Mouse (Mus musculus) brown adipose tissue, adult 24 weeks (tissue): ENCODE measurements around the gene Atp6v1c2. TPM values are rescaled to one million over a fixed set of nuclear protein-coding genes. Genes with fewer than 3 reads are reported as not detected.

Experiments
- H3K27ac ChIP-seq: fragments of 200-500 bp; replicated peaks from 2 replicates; pipeline ENCODE4 v1.5.1; 2012; ENCODE audit warnings: low read depth, mild to moderate bottlenecking, low read length
- H3K4me1 ChIP-seq: fragments of 200-500 bp; 2 replicates; pipeline ENCODE4 v1.6.1; 2012; ENCODE audit warnings: low read length, mixed read lengths; ENCODE audit not compliant: control insufficient read depth, insufficient read depth, insufficient read length
- H3K4me3 ChIP-seq: fragments of 200-500 bp; 2 replicates; pipeline ENCODE4 v1.5.1; 2012; ENCODE audit warnings: low read depth, mild to moderate bottlenecking, low read length, moderate library complexity; ENCODE audit not compliant: insufficient read depth
- polyA plus RNA-seq: library from polyadenylated mRNA; stranded (reverse); fragments of >200 nt; gene quantifications from 2 replicates; pipeline ENCODE4 v1.2.4, GENCODE M21; 2012; ENCODE audit not compliant: missing spikeins, insufficient read depth, insufficient read length

Atp6v1c2 gene
- polyA plus RNA-seq: not detected in 2 replicates

DNA sequence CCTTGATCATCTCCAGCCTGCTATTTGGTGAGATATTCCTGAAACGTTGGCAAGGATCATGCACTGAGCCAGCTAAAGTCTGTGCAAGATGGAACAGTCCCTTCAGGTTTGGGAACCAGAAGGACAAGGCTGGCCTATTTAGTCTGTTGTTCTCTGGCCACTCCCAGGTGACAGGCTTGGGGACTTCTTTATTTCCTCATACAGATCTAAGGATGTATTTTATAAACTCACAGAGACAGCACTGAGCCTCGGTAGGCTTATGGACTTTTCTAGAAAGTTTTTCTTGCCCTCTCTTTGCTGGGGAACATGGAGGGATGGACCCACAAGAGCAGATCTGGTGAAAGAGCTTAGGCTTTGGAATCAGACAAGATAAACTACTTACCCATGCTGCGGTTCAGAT lies at the start of gene Atp6v1c2:
Gene Atp6v1c2, minus strand, starts transcription at position 101 of the 400 bp plus-strand sequence.
- H3K27ac ChIP-seq: no peak within 1 kb of the TSS
- no peaks in the 10 kb centered on the region for H3K4me1 ChIP-seq
- no peak within 1 kb of the TSS for H3K4me3 ChIP-seq

DNA sequence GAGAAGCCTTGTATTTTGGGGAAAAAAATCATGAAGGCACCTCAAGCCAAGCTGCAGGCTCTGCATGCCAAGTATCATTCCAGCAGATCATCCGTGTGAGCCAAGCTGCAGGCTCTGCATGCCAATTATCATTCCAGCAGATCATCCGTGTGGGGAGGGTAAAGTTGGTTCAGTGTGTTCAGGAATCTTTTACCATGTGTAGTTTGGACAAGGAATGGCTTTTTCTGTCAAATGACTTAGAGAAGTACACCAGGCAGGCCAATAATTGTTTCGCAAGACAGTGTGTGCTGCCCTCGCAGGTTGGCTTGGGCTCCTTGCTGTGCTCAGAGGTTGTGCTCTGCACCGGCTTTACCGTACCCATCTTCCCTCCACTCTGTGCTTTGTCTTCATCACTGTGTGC lies 47.4 kb upstream of the Atp6v1c2 start:
- H3K4me1 ChIP-seq: no peaks in the 10 kb centered on the region
- H3K4me3 ChIP-seq: no peak overlapping the region

DNA sequence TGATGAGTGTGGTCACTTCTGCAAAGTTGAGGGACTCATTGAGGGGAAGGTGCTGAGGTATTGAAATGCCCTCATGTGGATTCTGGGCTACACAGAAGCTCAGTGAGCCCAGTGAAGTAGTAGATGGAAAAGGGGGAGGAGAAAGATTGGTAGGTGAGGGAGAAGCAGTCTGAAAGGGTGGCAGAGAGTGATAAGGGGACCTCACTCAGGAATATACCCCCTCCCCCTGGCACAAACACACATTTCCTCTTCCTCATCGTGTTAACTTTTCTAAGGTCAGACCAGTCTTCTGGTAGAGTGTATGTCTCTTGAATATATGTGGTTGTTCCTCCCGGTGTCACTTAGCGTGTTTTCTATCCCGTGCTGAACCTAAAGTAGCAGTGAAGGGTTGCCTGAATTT lies 46.1 kb upstream of the Atp6v1c2 start:
- no peaks in the 10 kb centered on the region for H3K4me1 ChIP-seq
- H3K27ac ChIP-seq: no peak overlapping the region
- H3K4me3 ChIP-seq: no peak overlapping the region

More for the DNA sequence above, 47.4 kb upstream of the Atp6v1c2 start:
- no peak overlapping the region for H3K27ac ChIP-seq

DNA sequence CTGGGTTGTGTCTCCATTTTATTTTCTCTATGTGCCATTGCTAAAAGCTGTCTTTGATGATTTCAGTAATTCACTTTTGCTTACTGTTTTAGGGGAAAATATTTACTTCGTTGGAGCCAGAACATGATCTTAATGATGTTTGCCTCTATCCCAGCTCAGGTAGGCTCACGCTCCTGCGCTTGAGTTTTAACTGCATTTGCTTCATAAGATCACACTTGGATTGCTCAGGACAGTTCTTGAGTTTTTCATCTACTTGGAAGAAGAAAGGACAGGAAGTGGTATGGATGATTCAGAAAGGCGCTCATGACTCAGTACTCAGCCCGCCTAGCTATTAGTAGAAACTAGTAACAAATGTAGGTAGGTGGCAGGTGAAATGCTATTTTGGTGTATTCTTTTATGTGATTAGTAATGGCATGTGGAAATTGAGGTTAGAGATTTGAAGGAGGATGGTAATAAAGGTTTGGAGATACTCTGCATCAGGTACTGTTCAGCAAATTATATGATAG lies 44.4 kb upstream of the Atp6v1c2 start:
- no peak overlapping the region for H3K4me3 ChIP-seq
- H3K27ac ChIP-seq: no peak overlapping the region
- H3K4me1 ChIP-seq: no peaks in the 10 kb centered on the region

DNA sequence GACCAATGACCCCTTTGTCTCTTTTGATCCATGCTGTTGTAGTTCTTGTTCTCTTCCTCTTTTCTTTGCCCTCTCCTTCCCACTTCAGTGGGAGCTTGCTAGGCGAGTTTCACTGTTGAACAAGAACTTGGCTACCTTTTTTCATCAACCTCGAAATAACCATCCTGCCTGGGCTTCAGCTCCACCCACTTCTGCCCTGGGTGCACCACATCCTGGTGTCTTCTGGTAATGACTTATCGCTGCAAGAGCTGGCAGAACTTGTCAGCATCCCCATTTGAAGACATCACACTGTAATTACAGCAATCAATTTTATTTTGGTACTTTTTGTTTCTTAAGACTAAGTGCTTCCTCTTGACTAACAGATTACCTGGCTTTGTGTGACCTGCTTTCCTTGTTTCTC lies 43.5 kb upstream of the Atp6v1c2 start:
- no peak overlapping the region for H3K27ac ChIP-seq
- H3K4me3 ChIP-seq: no peak overlapping the region
- H3K4me1 ChIP-seq: no peaks in the 10 kb centered on the region

DNA sequence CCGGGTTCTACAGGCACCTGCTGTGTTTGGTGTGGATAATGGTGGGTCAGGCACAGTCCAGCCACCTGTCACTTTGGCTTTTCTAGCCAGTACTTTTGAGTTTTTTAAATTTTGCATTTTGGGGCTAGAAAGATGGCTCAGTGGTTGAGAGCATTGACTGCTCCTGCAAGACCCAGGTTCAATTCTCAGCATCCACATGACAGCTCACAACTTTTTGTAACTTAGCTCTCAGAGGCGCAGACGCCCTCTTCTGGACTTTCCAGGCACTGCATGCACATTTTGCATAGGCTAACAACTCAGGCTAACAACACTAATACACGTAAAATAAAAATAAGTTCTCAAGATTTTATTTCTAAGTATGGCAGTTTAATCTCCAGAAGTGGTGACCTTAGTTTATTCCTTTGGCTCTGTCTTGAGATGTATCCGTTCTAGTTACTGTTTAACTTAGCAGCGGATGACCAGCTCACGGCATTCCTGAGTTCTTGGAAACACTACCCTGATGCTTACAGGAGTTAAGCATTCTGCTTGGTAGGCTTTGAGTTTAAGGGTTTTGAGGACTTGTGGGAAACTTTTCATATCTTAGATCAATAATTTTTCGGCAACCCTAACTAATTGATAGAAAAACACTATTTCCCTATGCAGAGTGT lies 42.6 kb upstream of the Atp6v1c2 start:
- Histone ChIP-seq H3K4me3 (no peak overlapping the region), H3K27ac (no peak overlapping the region)

DNA sequence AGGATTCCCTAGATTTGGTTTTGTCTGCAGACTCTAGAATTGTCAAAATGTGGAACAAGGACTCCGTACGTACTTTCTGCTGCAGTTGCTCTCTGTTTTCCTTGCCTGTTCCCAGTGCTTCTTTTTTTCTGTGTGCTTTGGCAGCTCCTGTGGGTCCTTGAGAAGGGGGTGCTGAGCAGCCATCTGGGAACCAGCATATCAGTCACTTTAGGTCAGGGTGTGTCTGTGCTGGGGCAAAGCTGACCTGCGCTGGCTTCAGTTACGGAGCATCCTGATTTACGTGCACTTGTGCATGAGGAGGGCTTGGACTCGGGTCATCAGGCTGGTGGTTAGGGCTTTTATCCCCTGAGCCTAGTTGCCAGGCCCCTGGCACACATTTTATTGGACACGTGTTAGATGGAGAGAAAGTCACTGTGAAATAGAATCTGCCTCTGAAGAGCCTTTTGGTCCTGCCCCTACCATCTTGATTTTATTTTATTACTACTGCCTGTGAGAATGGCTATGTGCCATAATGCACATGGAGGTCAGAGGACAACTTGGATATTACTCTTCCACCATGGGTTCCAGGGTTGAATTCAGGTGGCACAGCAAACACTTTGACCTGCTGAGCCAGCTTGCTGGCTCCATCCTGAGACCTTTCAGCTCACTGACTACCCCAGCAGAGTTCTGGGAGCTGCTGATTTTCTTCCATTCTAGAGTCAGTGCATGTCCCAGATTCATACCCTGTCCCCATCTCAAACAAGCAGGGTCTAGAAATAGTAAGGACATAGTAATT lies 40.6 kb upstream of the Atp6v1c2 start:
- Histone ChIP-seq H3K4me1 (no peaks in the 10 kb centered on the region), H3K27ac (no peak overlapping the region), H3K4me3 (no peak overlapping the region)

More for the DNA sequence above, 42.6 kb upstream of the Atp6v1c2 start:
- H3K4me1 ChIP-seq: no peaks in the 10 kb centered on the region

DNA sequence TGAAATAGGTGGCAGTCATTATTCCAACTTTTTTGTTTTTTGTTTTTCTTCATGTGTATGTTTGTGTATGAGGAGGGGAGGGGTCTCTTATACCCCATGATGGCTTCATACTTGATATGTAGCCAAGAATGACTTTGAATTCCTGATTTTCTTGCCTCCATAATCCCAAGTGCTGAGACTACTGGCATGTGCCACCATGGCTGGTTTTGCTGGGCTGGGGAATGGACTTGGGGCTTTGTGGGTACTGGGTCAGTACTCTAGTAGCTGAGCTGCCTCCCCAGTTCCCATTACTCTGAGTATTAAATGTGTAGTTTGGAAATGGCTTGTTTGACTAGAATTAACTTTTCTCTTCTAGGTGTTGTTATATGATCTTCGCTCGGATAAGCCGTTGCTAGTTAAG lies 40.0 kb upstream of the Atp6v1c2 start:
- Histone ChIP-seq H3K4me1 (no peaks in the 10 kb centered on the region), H3K4me3 (no peak overlapping the region), H3K27ac (no peak overlapping the region)

DNA sequence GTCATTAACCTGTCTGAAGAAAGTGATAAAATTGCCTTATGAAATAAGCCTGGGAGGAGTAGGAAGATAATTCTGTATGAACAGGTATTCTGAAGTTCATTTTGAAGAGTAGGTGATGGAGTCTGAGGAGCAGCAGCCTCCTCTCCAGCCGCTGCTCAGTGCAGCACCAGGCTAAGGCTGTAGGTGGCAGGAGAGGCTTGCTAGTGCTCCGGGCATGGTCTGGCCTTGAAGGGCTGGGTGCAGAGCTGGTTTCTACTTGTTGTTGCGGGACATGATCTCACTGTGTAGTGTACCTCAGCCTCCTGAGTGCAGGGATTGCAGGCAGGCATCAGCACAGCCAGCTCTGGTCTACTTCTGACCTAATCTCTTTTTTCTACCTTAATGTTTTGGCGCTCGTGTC lies 37.8 kb upstream of the Atp6v1c2 start:
- no peak overlapping the region for H3K27ac ChIP-seq
- H3K4me1 ChIP-seq: no peaks in the 10 kb centered on the region
- H3K4me3 ChIP-seq: no peak overlapping the region

DNA sequence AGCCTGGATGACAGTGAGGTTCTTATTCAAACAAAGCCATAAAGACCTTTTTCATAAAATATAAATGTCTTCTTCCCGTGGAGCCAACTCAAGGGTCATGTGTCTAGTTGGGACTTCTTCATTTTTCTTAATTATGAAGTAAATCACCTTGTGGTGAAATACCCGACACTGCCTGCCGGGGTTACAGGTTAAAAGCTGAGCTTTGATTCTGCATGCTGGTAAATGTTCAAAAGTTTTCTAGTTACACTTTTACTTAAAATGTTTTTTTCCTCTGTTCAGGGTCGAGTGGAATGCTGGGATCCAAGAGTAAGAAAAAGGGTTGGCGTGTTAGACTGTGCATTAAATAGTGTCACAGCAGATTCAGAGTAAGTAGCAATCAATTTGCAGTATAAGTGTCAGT lies 33.2 kb upstream of the Atp6v1c2 start:
- H3K27ac ChIP-seq: no peak overlapping the region
- no peaks in the 10 kb centered on the region for H3K4me1 ChIP-seq
- H3K4me3 ChIP-seq: no peak overlapping the region

DNA sequence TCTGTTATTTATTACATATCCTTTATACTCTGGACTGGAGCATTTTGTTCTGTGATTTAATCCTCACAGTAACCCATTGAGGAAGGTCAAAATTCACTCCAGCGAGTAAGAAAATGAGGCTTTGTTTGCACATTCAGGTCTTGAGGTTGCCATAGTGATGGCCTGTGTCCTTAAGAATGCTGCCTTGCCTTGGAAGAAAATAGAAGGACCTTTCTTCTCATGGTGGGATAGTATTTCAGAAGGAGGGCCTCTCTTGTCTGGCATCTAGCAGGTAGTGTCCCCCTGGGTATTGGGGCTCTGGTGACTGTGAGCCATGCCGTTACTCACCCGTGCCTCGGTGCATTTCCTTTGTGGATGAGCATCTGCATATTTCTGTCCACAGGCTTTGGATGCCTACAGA lies 31.5 kb upstream of the Atp6v1c2 start:
- no peak overlapping the region for H3K4me3 ChIP-seq
- H3K4me1 ChIP-seq: no peaks in the 10 kb centered on the region
- no peak overlapping the region for H3K27ac ChIP-seq

DNA sequence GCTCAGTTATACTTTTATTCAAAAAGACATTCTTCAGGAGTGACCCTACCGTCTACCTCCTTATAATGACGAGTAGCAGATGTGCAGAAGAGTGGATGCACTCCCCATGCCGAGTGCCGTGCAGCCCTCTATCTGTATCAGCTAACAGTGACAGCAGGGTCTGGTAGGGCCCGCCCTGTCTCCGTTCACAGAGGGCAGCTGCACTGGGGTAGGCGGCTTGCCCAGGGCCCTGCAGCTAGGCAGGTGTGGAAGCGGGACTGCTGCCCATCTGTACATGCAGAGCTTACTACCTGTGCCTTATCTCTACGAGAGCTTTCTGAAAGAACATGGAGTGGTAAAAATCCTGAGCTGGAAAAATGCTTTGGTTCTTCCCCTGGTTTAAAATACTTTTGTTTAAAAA lies 30.9 kb upstream of the Atp6v1c2 start:
- Histone ChIP-seq H3K4me3 (no peak overlapping the region), H3K27ac (no peak overlapping the region), H3K4me1 (no peaks in the 10 kb centered on the region)

DNA sequence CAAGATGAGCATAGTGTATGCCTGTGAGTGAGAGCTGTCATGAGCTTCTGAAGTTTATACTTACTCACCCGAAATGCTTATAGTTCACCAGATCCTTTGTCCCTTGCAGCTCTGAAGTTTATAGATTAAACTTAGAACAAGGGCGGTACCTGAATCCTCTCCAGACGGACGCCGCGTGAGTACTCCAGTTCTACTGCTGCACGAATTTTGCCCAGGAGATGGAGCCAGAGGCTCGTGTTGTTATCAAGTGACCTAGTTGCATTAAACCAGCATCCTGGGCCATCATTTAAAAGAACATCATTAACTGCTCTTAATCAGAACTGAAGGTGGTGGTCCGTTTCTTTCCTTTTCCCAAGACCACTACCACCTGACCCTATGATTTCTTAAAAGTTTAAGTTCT lies 29.8 kb upstream of the Atp6v1c2 start:
- no peaks in the 10 kb centered on the region for H3K4me1 ChIP-seq
- no peak overlapping the region for H3K27ac ChIP-seq
- no peak overlapping the region for H3K4me3 ChIP-seq

DNA sequence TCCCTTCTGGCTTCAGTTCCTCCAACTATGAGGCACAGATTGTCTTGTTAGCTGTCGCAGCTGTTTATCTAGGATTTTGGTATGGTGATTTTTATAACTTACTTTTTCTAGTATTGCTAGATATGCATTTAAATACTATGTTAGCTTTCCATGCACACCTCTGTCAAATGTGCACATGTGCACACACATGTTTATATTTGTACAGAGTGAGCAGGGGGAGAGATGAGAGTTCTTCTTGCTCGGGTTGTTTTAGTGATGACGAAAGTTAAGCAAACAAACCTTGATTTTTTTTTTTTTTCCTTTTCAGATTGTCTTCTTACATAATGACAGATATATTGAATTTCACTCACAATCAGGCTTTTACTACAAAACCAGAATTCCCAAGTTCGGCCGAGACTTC lies 28.6 kb upstream of the Atp6v1c2 start:
- Histone ChIP-seq H3K27ac (no peak overlapping the region), H3K4me1 (no peaks in the 10 kb centered on the region), H3K4me3 (no peak overlapping the region)

DNA sequence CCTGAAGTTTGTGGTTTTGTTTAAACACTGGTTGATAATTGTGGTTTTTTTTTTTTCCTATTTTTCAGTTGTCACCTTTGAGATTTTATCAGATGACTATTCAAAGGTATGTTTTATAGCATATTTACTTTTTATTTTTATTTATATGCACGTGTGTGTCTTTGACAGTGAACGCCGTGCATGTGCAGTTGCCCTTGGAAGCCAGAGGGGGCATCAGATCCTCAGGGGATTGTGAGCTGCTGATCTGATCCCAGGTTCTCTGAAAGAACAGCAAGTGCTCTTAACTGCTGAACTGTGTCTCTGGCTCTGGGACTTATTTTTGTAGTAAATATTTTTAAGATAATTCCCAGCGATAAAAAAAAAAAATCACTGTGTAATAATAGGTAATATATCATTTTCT lies 27.7 kb upstream of the Atp6v1c2 start:
- Histone ChIP-seq H3K4me1 (no peaks in the 10 kb centered on the region), H3K4me3 (no peak overlapping the region), H3K27ac (no peak overlapping the region)

DNA sequence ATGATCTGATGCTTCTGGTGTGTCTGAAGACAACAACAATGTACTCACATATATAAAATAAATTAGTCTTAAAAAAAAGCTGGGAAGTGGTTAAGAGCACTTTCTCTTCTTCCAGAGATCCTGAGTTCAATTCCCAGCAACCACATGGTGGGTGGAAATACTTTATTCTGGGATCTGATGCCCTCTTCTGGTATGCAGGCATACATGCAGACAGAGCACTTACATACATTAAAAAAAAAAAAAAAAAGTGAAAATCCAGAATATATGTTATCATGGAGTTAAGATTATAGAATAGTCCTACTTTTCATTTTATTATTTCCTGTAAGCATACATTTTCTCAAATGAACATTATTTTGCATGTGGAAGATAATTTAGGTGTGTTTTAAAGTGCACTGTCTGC lies 20.9 kb upstream of the Atp6v1c2 start:
- 0 out of 2 replicates have a peak, but pooled peaks cover 3% of the 10 kb centered on the region for H3K4me1 ChIP-seq
- H3K4me3 ChIP-seq: no peak overlapping the region
- no peak overlapping the region for H3K27ac ChIP-seq
